Mouse (Mus musculus) hindbrain, embryonic 14.5 days (tissue): ENCODE data around the gene Prr15. TPM values are rescaled to one million over a fixed set of nuclear protein-coding genes. Genes with fewer than 3 reads are reported as not detected.

Experiments used
- ATAC-seq: fragments of 200-750 bp; cut with Nextera tagmentation; 2 replicates; pipeline ENCODE4 v1.8.0; 2017; ENCODE audit warnings: moderate number of reproducible peaks, mild to moderate bottlenecking, moderate TSS enrichment, moderate library complexity; ENCODE audit not compliant: low FRiP score
- DNase-seq: peaks from one replicate; pipeline ENCODE4 v3.0.0-alpha.2; 2015; ENCODE audit warnings: low spot score
- H3K27ac ChIP-seq: fragments of 300-500 bp; sonication (generic); 2 replicates; pipeline ENCODE4 v1.5.1; 2014; ENCODE audit warnings: mild to moderate bottlenecking, moderate library complexity
- H3K27me3 ChIP-seq: fragments of 300-500 bp; sonication (generic); 2 replicates; pipeline ENCODE4 v1.6.1; 2014; ENCODE audit warnings: mild to moderate bottlenecking, low read length, mixed read lengths; ENCODE audit not compliant: control insufficient read depth, insufficient read depth
- H3K36me3 ChIP-seq: fragments of 300-500 bp; sonication (generic); replicated peaks from 2 replicates; pipeline ENCODE4 v1.6.1; 2014; ENCODE audit not compliant: control insufficient read depth, insufficient read depth
- H3K4me1 ChIP-seq: fragments of 300-500 bp; sonication (generic); replicated peaks from 2 replicates; pipeline ENCODE4 v1.6.1; 2014; ENCODE audit warnings: antibody characterized with exemption, low read length, mixed read lengths; ENCODE audit not compliant: control insufficient read depth, insufficient read depth
- H3K4me2 ChIP-seq: fragments of 300-500 bp; sonication (generic); replicated peaks from 2 replicates; pipeline ENCODE4 v1.6.1; 2014; ENCODE audit warnings: mild to moderate bottlenecking, moderate library complexity
- H3K4me3 ChIP-seq: fragments of 300-500 bp; sonication (generic); replicated peaks from 2 replicates; pipeline ENCODE4 v1.5.1; 2014; ENCODE audit warnings: mild to moderate bottlenecking, low read length
- H3K9ac ChIP-seq: fragments of 300-500 bp; sonication (generic); 2 replicates; pipeline ENCODE4 v1.6.1; 2014
- H3K9me3 ChIP-seq: fragments of 300-500 bp; sonication (generic); 2 replicates; pipeline ENCODE4 v1.6.1; 2016; ENCODE audit warnings: low read length; ENCODE audit not compliant: control insufficient read depth
- WGBS: fragments of 180-500 bp; shearing (Covaris S2); extraction: QIAGEN DNeasy Blood & Tissue Kit; methylation state at CpG from one replicate; pipeline ENCODE4 v1.1.7; 2014; 5-methylcytosine and 5-hydroxymethylcytosine counted together
- polyA plus RNA-seq: library from polyadenylated mRNA; unstranded; fragments of >200 nt; fragmentation: Nextera tagmentation; extraction: Ambion mirVana; gene quantifications from 2 replicates; pipeline ENCODE4 v1.2.1, GENCODE M21; 2014

Gene Prr15
- polyA plus RNA-seq = 1.1 and 1.6 TPM in 2 replicates

- peak within 1 kb of the TSS; percentile 48 for H3K9ac ChIP-seq
- WGBS = 54% methylated on average over 3 of the region's 3 CpGs
- H3K27ac ChIP-seq = no peak within 1 kb of the TSS
Observed at GRCm38 (mm10) chr6:54325246-54325885, at the start of gene Prr15. TSS of gene Prr15 (plus strand) at chr6:54325835.

DNA sequence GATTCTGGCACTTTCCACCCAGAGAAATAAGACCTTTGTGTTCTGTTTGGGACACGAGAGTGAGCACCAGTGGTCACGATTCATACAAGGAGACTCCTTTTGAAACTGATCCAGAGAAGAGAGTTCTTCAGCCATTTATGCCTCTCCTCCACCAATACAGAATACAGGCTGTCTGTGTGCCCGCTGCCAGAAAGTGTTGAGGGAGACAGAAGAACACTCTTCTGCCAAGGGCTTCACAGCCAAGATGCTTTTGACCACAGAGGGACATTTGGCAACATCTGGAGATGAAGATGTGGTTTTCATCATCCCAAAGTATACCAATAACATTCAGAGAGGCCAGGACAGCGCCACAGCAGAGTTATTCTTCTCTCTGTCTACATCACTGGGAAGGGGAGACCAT is 48.4 kb upstream of the Prr15 start:
- Histone ChIP-seq H3K4me2 (no peak overlapping the region), H3K4me1 (peaks cover 11% of the 10 kb centered on the region; the same call in 1 of the 2 replicates), H3K36me3 (no peaks in the 10 kb centered on the region), H3K9ac (no peak overlapping the region), H3K9me3 (no peaks in the 10 kb centered on the region), H3K4me3 (no peak overlapping the region), H3K27me3 (no peaks in the 10 kb centered on the region), H3K27ac (no peak overlapping the region)
- no peak for ATAC-seq
- 85% methylated on average over 4 of the region's 4 CpGs for WGBS
- no peak for DNase-seq

More at GRCm38 (mm10) chr6:54325246-54325885, at the start of gene Prr15:
- DNase-seq (no peak), ATAC-seq (no peak)
- H3K27me3 ChIP-seq = peaks cover 52% of the 10 kb centered on the region
- H3K36me3 ChIP-seq = no peaks in the 10 kb centered on the region
- peaks cover 16% of the 10 kb centered on the region for H3K4me1 ChIP-seq
- H3K4me3 ChIP-seq = peak within 1 kb of the TSS; percentile 43
- peak within 1 kb of the TSS; percentile 97 for H3K4me2 ChIP-seq
- H3K9me3 ChIP-seq = no peaks in the 10 kb centered on the region

GRCm38 (mm10) chr6:54277828-54278227 is 47.8 kb upstream of the Prr15 start:
- peaks cover 5% of the 10 kb centered on the region; the same call in 1 of the 2 replicates for H3K4me1 ChIP-seq
- H3K36me3 ChIP-seq = no peaks in the 10 kb centered on the region
- 49% methylated on average over 5 of the region's 5 CpGs for WGBS
- no peak for ATAC-seq
- H3K27ac ChIP-seq = no peak overlapping the region
- H3K4me3 ChIP-seq = no peak overlapping the region
- H3K9ac ChIP-seq = no peak overlapping the region
- H3K27me3 ChIP-seq = no peaks in the 10 kb centered on the region
- DNase-seq = no peak
- H3K4me2 ChIP-seq = no peak overlapping the region
- H3K9me3 ChIP-seq = no peaks in the 10 kb centered on the region

DNA sequence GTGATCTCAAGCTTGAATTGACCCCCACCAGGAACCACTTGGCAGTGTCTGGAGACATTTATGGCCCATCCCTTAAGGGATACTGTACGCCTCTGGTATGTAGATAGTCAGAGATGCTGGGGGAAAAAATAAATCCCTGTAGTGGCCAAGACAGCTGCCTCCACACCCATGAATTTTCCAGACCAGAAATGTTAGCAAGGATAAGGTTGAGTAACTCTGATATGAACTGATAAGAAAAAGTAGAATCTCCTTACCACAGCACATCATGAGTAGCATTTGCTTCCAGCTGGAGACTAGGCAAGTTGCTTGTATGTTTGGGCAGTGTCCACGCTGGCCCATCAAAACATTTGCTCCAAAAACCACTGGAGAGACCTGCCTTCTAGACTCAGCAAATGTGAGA is 47.0 kb upstream of the Prr15 start:
- no peaks in the 10 kb centered on the region for H3K27me3 ChIP-seq
- no peak for ATAC-seq
- 83% methylated on average over 2 of the region's 2 CpGs for WGBS
- H3K4me3 ChIP-seq = no peak overlapping the region
- DNase-seq = no peak
- no peak overlapping the region for H3K4me2 ChIP-seq
- no peaks in the 10 kb centered on the region for H3K36me3 ChIP-seq
- H3K27ac ChIP-seq = no peak overlapping the region
- 0 out of 2 replicates have a peak, but pooled peaks cover 4% of the 10 kb centered on the region for H3K4me1 ChIP-seq
- H3K9ac ChIP-seq = no peak overlapping the region
- no peaks in the 10 kb centered on the region for H3K9me3 ChIP-seq

DNA sequence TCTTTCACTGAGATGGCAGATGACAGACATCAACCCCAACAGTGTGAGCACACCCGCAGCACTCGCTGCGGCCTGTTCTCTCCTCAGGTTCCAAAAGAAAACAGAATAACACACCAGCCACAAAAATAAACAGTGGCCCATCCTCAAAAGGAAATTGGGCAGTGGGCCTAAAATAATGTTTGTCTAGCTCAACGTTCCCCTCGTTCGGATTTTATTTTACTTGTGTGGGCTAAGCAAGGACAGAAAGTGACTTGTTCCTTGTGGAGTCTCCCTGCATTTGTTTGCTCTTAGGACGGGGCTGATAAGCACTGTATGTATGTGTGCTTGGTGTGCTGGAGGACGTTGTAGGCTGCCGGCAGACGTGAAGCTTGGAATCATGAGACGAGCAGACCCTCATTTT is 46.2 kb upstream of the Prr15 start:
- Histone ChIP-seq H3K4me1 (0 out of 2 replicates have a peak, but pooled peaks cover 4% of the 10 kb centered on the region), H3K27ac (no peak overlapping the region), H3K9me3 (no peaks in the 10 kb centered on the region), H3K36me3 (no peaks in the 10 kb centered on the region), H3K4me3 (no peak overlapping the region), H3K9ac (no peak overlapping the region), H3K4me2 (no peak overlapping the region), H3K27me3 (no peaks in the 10 kb centered on the region)
- DNase-seq (no peak), ATAC-seq (no peak)
- 84% methylated on average over 11 of the region's 11 CpGs for WGBS

- Histone ChIP-seq H3K27ac (no peak overlapping the region), H3K4me1 (0 out of 2 replicates have a peak, but pooled peaks cover 4% of the 10 kb centered on the region), H3K4me3 (no peak overlapping the region), H3K27me3 (no peaks in the 10 kb centered on the region), H3K9ac (no peak overlapping the region), H3K4me2 (no peak overlapping the region), H3K36me3 (no peaks in the 10 kb centered on the region), H3K9me3 (no peaks in the 10 kb centered on the region)
- WGBS = 79% methylated on average over 6 of the region's 6 CpGs
- ATAC-seq = no peak
- no peak for DNase-seq
Observed at GRCm38 (mm10) chr6:54280248-54280647, 45.4 kb upstream of the Prr15 start.

- H3K27ac ChIP-seq = no peak overlapping the region
- H3K9me3 ChIP-seq = no peaks in the 10 kb centered on the region
- H3K36me3 ChIP-seq = no peaks in the 10 kb centered on the region
- ATAC-seq (no peak), DNase-seq (no peak)
- H3K4me3 ChIP-seq = no peak overlapping the region
- H3K27me3 ChIP-seq = no peaks in the 10 kb centered on the region
- no peak overlapping the region for H3K4me2 ChIP-seq
- 4% methylated on average over 1 of the region's 1 CpGs for WGBS
- H3K9ac ChIP-seq = no peak overlapping the region
- no peaks in the 10 kb centered on the region for H3K4me1 ChIP-seq
Observed at GRCm38 (mm10) chr6:54283299-54283698, 42.3 kb upstream of the Prr15 start.

GRCm38 (mm10) chr6:54284167-54284711 is 41.4 kb upstream of the Prr15 start:
- DNase-seq (no peak), ATAC-seq (no peak)
- no peaks in the 10 kb centered on the region for H3K27me3 ChIP-seq
- 84% methylated on average over 12 of the region's 12 CpGs for WGBS
- H3K36me3 ChIP-seq = no peaks in the 10 kb centered on the region
- H3K4me2 ChIP-seq = no peak overlapping the region
- no peak overlapping the region for H3K9ac ChIP-seq
- H3K27ac ChIP-seq = no peak overlapping the region
- H3K9me3 ChIP-seq = no peaks in the 10 kb centered on the region
- no peaks in the 10 kb centered on the region for H3K4me1 ChIP-seq
- no peak overlapping the region for H3K4me3 ChIP-seq

GRCm38 (mm10) chr6:54286813-54287212 is 38.8 kb upstream of the Prr15 start:
- ATAC-seq (no peak), DNase-seq (no peak)
- no peak overlapping the region for H3K4me2 ChIP-seq
- no peaks in the 10 kb centered on the region for H3K27me3 ChIP-seq
- WGBS = 81% methylated on average over 5 of the region's 5 CpGs
- H3K9ac ChIP-seq = no peak overlapping the region
- no peak overlapping the region for H3K4me3 ChIP-seq
- H3K9me3 ChIP-seq = no peaks in the 10 kb centered on the region
- H3K36me3 ChIP-seq = no peaks in the 10 kb centered on the region
- no peak overlapping the region for H3K27ac ChIP-seq
- no peaks in the 10 kb centered on the region for H3K4me1 ChIP-seq
